Mouse (Mus musculus): ENCODE results near the gene Vps16. TPM values are rescaled to one million over a fixed set of nuclear protein-coding genes. Genes with fewer than 3 reads are reported as not detected.
A peak's percentile ranks its signal among the peaks of the same experiment; 100 is the strongest.

Gene Vps16
- total RNA-seq, 2 experiments from 2014 or later: 85.3 to 87.5 TPM

DNA sequence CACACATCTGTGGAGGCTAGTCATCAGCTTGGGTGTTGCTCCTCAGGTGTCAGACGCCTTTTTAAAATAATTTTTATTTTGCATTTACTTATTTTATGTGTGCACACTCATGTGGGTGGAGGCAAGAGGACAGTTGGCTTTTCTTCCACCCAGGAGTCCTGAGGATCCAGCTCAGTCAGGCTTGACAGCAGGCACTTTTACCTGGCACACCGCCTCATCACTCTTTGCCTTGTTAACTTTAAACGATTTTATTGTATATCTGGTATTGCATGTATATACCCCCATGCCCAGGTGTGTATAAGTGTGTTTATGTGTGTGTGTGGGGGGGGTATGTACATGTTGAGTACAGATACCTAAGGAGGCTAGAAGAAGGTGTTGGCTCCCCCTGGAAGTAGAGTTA, 33.7 kb downstream of the Vps16 start:
- DNase-seq (ENCODE audit: low spot score in 2 of 2): no peak

GRCm38 (mm10) chr2:130459576-130459975, 35.4 kb downstream of the Vps16 start:
- DNase-seq (ENCODE audit: low spot score in 2 of 2): no peak

GRCm38 (mm10) chr2:130461287-130462071, 37.3 kb downstream of the Vps16 start:
- no peak for DNase-seq (ENCODE audit: low spot score in 2 of 2)

DNA sequence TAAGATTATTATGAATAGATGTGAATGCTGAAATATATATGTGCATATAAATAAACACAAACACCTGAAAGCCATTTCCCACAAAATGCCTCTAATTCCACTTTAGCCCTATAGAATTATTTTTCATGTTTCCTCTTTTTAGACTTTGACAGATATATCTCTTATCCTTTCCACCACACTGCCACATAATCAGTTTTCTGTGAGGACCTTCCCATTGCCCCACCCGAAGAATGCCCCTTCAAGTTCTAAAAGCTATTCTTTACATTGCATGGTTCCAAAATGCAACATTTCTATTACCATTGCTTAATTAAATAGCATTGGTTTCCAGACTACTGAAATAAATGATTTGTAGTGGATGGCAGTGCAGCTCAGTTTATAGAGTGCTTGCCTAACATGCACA, 42.3 kb downstream of the Vps16 start:
- no peak for DNase-seq (ENCODE audit: low spot score in 2 of 2)

DNA sequence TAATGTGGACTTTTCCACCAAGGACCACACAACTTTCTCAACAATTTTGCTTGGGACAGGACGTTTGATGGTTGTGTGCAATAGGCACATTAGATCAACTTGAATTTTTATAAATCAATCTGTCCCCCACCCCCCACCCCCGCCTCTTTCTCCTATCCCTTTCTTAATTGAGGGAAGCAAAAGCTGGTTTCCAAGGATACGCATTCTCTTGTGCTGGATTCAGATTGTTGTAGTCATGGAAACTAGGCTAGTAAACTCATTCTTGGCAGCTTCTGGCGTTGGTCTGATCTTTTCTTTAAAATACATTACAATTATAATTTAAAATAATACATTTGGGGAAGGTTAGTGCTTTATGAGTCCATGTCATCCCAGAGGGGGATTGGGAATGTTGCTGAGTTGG, 45.2 kb downstream of the Vps16 start:
- peak in 1 of 2 experiments; percentile 76 for DNase-seq (ENCODE audit: low spot score in 2 of 2)

- no peak for DNase-seq (ENCODE audit: low spot score in 2 of 2)
These were observed 45.8 kb downstream of the Vps16 start for GRCm38 (mm10) chr2:130469935-130470334.

GRCm38 (mm10) chr2:130472908-130473510, 48.9 kb downstream of the Vps16 start:
- DNase-seq (ENCODE audit: low spot score in 2 of 2): no peak

DNA sequence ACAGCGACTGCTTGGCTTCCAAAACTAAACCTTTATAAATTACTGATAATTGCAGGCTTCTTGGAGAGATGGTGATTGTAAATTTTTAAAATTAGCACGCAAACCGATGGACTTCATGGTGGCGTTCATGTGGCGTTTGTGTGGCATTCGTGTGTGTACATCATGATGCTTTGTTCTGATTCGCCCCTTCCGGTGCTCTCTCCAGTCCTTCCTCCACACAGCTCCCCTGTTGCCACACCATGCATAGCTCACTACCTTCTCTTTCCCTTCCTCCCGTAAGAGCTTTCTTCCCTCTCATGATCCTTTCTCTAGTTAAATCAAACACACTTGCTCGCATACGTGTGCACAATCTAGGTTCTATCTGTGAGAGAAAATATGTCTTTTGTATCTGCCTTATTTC, 51.6 kb downstream of the Vps16 start:
- no peak for DNase-seq (ENCODE audit: low spot score in 2 of 2)

GRCm38 (mm10) chr2:130476666-130477297, 52.6 kb downstream of the Vps16 start:
- DNase-seq (ENCODE audit: low spot score in 2 of 2): no peak

DNA sequence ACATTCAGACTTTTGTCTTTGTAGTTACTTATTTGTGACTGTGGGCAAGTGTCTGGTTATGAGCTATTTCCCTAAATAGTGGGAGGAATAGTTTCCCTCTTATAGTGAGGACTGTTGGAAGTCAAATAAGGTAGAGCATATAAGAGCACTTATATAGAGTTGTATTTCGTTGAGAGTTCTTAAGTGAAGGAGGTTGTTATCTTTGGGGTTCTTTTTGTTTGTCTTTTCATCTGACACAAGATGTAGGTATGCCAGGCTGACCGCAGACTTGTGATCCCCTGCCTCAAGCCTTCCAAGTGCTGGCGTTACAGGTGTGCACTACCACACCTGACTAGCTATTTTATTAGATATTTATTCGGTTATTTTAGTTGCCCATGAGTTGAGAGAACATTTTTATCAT, 58.0 kb downstream of the Vps16 start:
- DNase-seq (ENCODE audit: low spot score in 2 of 2): no peak

- no peak for DNase-seq (ENCODE audit: low spot score in 2 of 2)
These were observed 58.6 kb downstream of the Vps16 start for GRCm38 (mm10) chr2:130482700-130483099.

- DNase-seq (ENCODE audit: low spot score in 2 of 2): no peak
These were observed 60.1 kb downstream of the Vps16 start for GRCm38 (mm10) chr2:130484206-130484605.

DNA sequence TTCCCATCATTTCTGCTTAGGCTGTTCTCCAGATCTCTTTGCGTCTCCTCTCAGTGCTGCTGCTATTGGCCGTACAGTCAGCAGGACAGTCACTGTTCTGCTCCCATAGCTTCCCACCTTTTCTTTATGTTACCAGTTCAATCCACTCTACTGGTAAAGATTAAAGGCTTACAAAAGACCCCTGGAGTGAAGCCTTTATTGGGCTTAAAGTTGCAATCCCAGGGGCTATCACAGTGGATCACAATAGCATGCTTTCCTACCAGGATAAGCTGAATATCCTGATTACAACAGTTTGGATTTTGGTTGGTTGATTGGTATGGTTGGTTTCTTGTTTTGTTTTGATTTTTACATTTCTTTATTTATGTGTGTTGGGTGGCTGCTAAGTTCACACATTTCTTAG, 63.9 kb downstream of the Vps16 start:
- DNase-seq (ENCODE audit: low spot score in 2 of 2): no peak

DNA sequence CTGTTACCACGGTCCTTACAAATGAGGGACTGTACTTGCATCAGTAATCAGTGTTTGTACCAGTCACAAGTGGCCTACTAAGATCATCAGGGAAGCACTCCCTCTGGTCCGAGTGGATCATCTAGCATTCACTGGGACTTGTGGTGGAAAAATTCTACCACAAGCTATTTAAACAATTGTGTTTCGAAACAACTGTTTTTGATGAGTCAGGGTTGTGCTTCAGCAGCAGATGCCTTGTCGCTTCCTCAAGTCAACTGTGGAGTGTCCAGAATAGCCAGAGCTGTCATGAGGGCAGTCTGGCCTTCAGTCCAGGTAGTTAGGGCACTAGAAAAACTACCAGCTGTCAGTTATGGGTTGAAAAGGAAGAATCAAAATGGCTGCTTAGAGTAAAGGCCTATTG, 64.5 kb downstream of the Vps16 start:
- DNase-seq (ENCODE audit: low spot score in 2 of 2): no peak

DNA sequence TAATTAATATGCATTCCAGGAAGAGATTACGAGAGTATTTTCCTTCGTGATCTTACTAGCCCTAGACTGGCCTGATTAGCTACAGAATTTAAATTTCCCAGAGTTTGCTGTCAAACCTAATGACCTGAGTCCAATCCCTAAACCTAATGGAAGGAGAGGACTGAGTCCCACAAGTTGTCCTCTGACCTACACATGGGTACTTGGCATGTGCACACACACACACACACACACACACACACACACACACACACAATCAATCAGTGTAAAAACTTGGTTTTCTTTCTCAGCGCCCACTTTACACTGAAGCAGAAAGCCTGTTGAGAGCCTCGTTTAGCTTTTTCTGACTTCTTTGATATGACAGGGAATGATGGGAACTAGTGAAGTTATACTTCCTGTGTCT, 67.0 kb downstream of the Vps16 start:
- no peak for DNase-seq (ENCODE audit: low spot score in 2 of 2)

DNA sequence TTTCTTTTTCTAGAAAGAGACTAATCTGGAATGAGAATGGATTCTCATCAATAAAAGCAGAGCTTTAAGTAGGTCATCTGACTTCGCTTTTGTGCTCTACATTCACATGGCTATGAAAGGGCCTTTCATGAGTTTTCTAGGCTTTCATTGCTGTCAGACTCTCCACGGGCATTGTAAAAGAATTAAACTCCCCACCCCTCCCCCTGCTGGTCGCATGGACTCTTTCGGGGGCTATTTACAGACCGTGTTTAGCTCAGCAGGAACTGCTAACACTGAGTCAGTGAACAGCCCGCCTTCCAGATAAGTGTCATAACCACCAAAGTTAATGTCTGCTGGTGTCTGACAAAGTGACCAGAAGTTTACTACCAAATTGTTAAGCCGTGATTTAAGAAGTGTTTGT, 67.4 kb downstream of the Vps16 start:
- DNase-seq (ENCODE audit: low spot score in 2 of 2): peak; percentile 43 to 77

Other genes starting within 250 kb of the Vps16 start
- 100 to 1,000 TPM; 102 TPM for gene Snrpb, start 244.9 kb upstream of the Vps16 start, total RNA-seq (2021)
- gene Tmc2, start 229.1 kb upstream of the Vps16 start, total RNA-seq (2021): not detected
- 100 to 1,000 TPM; 131 to 173 TPM for gene Nop56, start 149.9 kb upstream of the Vps16 start, total RNA-seq (2021)
- 100 to 1,000 TPM; 297 to 301 TPM for gene Idh3b, start 139.8 kb upstream of the Vps16 start, total RNA-seq (2021)
- 10 to 100 TPM; 12.5 to 13.1 TPM for gene Ebf4, start 129.2 kb upstream of the Vps16 start, total RNA-seq (2021)
- gene Cpxm1, start 26.8 kb upstream of the Vps16 start, total RNA-seq (2021): 10 to 100 TPM; 11.8 to 14.1 TPM
- not detected for gene Gm28372, start 19.1 kb upstream of the Vps16 start, total RNA-seq (2021)
- not detected for gene 1700020A23Rik, start 19.1 kb upstream of the Vps16 start, total RNA-seq (2021)
- not detected for gene Tmem239, start 17.9 kb upstream of the Vps16 start, total RNA-seq (2021)
- 10 to 100 TPM; 21.8 to 22.0 TPM for gene Pced1a, start 362 bp downstream of the Vps16 start, total RNA-seq (2021)
- 100 to 1,000 TPM; 307 to 312 TPM for gene Ptpra, start 25.9 kb downstream of the Vps16 start, total RNA-seq (2021)
- 10 to 100 TPM; 80.2 to 82.6 TPM for gene Mrps26, start 139.4 kb downstream of the Vps16 start, total RNA-seq (2021)
- not detected for gene Oxt, start 151.8 kb downstream of the Vps16 start, total RNA-seq (2021)
- 1 to 10 TPM in 1 of 2 experiments, not detected in 1; 2.1 TPM for gene Avp, start 158.2 kb downstream of the Vps16 start, total RNA-seq (2021)
- 1 to 10 TPM; 8.1 to 8.2 TPM for gene Fastkd5, start 205.7 kb downstream of the Vps16 start, total RNA-seq (2021)
- 1 to 10 TPM; 7.3 to 8.5 TPM for gene Ubox5, start 205.7 kb downstream of the Vps16 start, total RNA-seq (2021)
- 10 to 100 TPM; 73.7 to 79.3 TPM for gene Lzts3, start 218.5 kb downstream of the Vps16 start, total RNA-seq (2021)
- gene Ddrgk1, start 240.3 kb downstream of the Vps16 start, total RNA-seq (2021): 10 to 100 TPM; 80.9 to 81.2 TPM
- gene Itpa, start 243.3 kb downstream of the Vps16 start, total RNA-seq (2021): 10 to 100 TPM; 37.4 to 39.9 TPM